Mouse (Mus musculus) limb, embryonic 14.5 days (tissue): ENCODE results near the gene Atp8b4. TPM values are rescaled to one million over a fixed set of nuclear protein-coding genes. Genes with fewer than 3 reads are reported as not detected.

Source experiments
- ATAC-seq: fragments of 200-750 bp; cut with Nextera tagmentation; 2 replicates; pipeline ENCODE4 v1.8.0; 2017; ENCODE audit warnings: low read depth, moderate number of reproducible peaks, moderate TSS enrichment; ENCODE audit not compliant: low FRiP score
- DNase-seq: peaks from one replicate; pipeline ENCODE4 v3.0.0-alpha.2; 2015; ENCODE audit warnings: low spot score
- H3K27ac ChIP-seq: fragments of 300-500 bp; sonication (generic); replicated peaks from 2 replicates; pipeline ENCODE4 v1.5.1; 2014; ENCODE audit warnings: low read depth, mild to moderate bottlenecking, low read length, moderate library complexity, mixed read lengths
- H3K27me3 ChIP-seq: fragments of 300-500 bp; sonication (generic); 2 replicates; pipeline ENCODE4 v1.6.1; 2014; ENCODE audit warnings: low read length, mixed read lengths; ENCODE audit not compliant: control insufficient read depth, insufficient read depth
- H3K36me3 ChIP-seq: fragments of 300-500 bp; sonication (generic); 2 replicates; pipeline ENCODE4 v1.6.1; 2014; ENCODE audit warnings: mild to moderate bottlenecking, low read length, moderate library complexity, mixed read lengths; ENCODE audit not compliant: control insufficient read depth, insufficient read depth
- H3K4me1 ChIP-seq: fragments of 300-500 bp; sonication (generic); 2 replicates; pipeline ENCODE4 v1.6.1; 2014; ENCODE audit warnings: antibody characterized with exemption, low read length, mixed read lengths; ENCODE audit not compliant: control insufficient read depth, insufficient read depth
- H3K4me2 ChIP-seq: fragments of 300-500 bp; sonication (generic); replicated peaks from 2 replicates; pipeline ENCODE4 v1.6.1; 2014; ENCODE audit warnings: low read depth, mild to moderate bottlenecking, low read length, moderate library complexity; ENCODE audit not compliant: severe bottlenecking
- H3K4me3 ChIP-seq: fragments of 300-500 bp; sonication (generic); replicated peaks from 2 replicates; pipeline ENCODE4 v1.5.1; 2014; ENCODE audit warnings: low read length
- H3K9ac ChIP-seq: fragments of 300-500 bp; sonication (generic); 2 replicates; pipeline ENCODE4 v1.6.1; 2014; ENCODE audit warnings: mild to moderate bottlenecking, low read depth, low read length, moderate library complexity; ENCODE audit not compliant: severe bottlenecking
- H3K9me3 ChIP-seq: fragments of 300-500 bp; sonication (generic); 2 replicates; pipeline ENCODE4 v1.6.1; 2016; ENCODE audit warnings: low read length; ENCODE audit not compliant: control insufficient read depth
- POLR2A ChIP-seq: fragments of 200-500 bp; IDR thresholded peaks from 2 replicates; pipeline ENCODE4 v1.8.0; 2012; ENCODE audit warnings: inconsistent platforms, mild to moderate bottlenecking, moderate library complexity, borderline replicate concordance; ENCODE audit not compliant: insufficient read depth, insufficient read length; ENCODE audit errors: extremely low read depth
- WGBS: fragments of 180-500 bp; shearing (Covaris S2); extraction: QIAGEN DNeasy Blood & Tissue Kit; methylation state at CpG from one replicate; pipeline ENCODE4 v1.1.7; 2014; 5-methylcytosine and 5-hydroxymethylcytosine counted together
- polyA plus RNA-seq, 2 experiments: library from polyadenylated mRNA; depleted of rRNA in 1 of 2; stranded (reverse) in 1 of 2; unstranded in 1 of 2; fragments of >200 nt; fragmentation: Nextera tagmentation in 1 of 2; extraction: Ambion mirVana in 1 of 2; gene quantifications; 2 replicates each; pipeline versions ENCODE4 v1.2.1 to v1.2.3; 2012 to 2014

The Atp8b4 gene
- polyA plus RNA-seq, 2 experiments, result 0.36 to 0.40 TPM

DNA sequence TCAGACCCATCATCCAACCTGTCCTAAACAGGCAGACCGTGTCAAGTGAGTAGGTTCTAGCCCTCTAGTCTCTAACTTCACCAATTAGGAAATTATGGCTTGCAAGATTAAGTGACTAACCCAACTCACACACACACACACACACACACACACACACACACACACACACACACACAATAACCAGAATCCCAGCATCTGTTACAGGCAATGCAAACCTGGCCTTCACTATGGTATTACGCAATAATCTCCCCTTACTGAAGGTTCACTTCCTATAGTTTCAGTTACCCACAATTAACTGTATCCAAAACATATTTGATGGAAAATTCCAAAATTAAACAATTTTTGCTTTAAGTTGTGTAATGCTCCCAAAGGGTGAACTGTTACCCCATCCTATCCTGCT lies 101.0 kb downstream of the Atp8b4 start:
- WGBS, result 82% methylated on average over 2 of the region's 2 CpGs
- Histone ChIP-seq H3K4me1 (no peaks in the 10 kb centered on the region), H3K9me3 (no peaks in the 10 kb centered on the region), H3K4me3 (no peak overlapping the region), H3K4me2 (no peak overlapping the region), H3K27ac (no peak overlapping the region), H3K36me3 (no peaks in the 10 kb centered on the region), H3K9ac (no peak overlapping the region), H3K27me3 (no peaks in the 10 kb centered on the region)
- ATAC-seq, result no peak
- DNase-seq, result no peak
- no peak for TF ChIP-seq POLR2A

GRCm38 (mm10) chr2:126399017-126399416 lies 101.5 kb downstream of the Atp8b4 start:
- DNase-seq, result no peak
- 65% methylated on average over 2 of the region's 2 CpGs for WGBS

DNA sequence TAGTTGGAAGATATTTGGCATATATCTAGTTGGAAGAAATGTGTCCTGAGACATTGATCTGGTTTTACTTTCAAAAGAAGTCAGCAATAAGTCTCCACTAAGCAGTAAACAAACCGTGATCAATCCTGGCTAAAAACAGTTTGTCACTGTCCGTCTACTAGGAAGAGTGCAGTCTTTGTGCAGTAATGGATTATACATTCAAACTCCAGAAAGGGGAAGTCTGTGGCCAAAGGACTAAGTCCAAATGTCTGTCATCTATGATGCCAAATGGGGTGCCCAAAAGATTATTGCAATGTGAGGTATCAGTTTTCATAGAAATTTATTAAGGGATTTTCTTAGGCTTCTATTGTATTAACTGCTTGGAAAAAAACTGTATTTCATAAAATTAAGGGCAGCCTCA lies 102.3 kb downstream of the Atp8b4 start:
- no peak for ATAC-seq
- 71% methylated on average over 2 of the region's 2 CpGs for WGBS
- Histone ChIP-seq H3K4me1 (no peaks in the 10 kb centered on the region), H3K27ac (no peak overlapping the region), H3K9ac (no peak overlapping the region), H3K4me2 (no peak overlapping the region), H3K4me3 (no peak overlapping the region), H3K27me3 (no peaks in the 10 kb centered on the region), H3K36me3 (no peaks in the 10 kb centered on the region), H3K9me3 (no peaks in the 10 kb centered on the region)
- TF ChIP-seq POLR2A, result no peak
- DNase-seq, result no peak

More at GRCm38 (mm10) chr2:126399017-126399416, 101.5 kb downstream of the Atp8b4 start:
- Histone ChIP-seq H3K4me2 (no peak overlapping the region), H3K4me1 (no peaks in the 10 kb centered on the region), H3K9ac (no peak overlapping the region), H3K36me3 (no peaks in the 10 kb centered on the region), H3K27ac (no peak overlapping the region), H3K9me3 (no peaks in the 10 kb centered on the region), H3K27me3 (no peaks in the 10 kb centered on the region), H3K4me3 (no peak overlapping the region)
- no peak for ATAC-seq
- TF ChIP-seq POLR2A, result no peak

GRCm38 (mm10) chr2:126397513-126397912 lies 103.0 kb downstream of the Atp8b4 start:
- no peak overlapping the region for H3K9ac ChIP-seq
- H3K36me3 ChIP-seq, result no peaks in the 10 kb centered on the region
- no peaks in the 10 kb centered on the region for H3K27me3 ChIP-seq
- no peak overlapping the region for H3K4me2 ChIP-seq
- H3K4me3 ChIP-seq, result no peak overlapping the region
- H3K27ac ChIP-seq, result no peak overlapping the region
- H3K9me3 ChIP-seq, result no peaks in the 10 kb centered on the region
- no peak for TF ChIP-seq POLR2A
- DNase-seq (no peak), ATAC-seq (no peak)
- WGBS, result 86% methylated on average over 8 of the region's 8 CpGs
- no peaks in the 10 kb centered on the region for H3K4me1 ChIP-seq

- ATAC-seq, result no peak
Measured at GRCm38 (mm10) chr2:126394924-126395323, 105.5 kb downstream of the Atp8b4 start.

GRCm38 (mm10) chr2:126387458-126388037 lies 112.9 kb downstream of the Atp8b4 start:
- no peak overlapping the region for H3K4me2 ChIP-seq
- H3K27me3 ChIP-seq, result no peaks in the 10 kb centered on the region
- TF ChIP-seq POLR2A, result no peak
- ATAC-seq, result no peak
- no peak overlapping the region for H3K9ac ChIP-seq
- no peaks in the 10 kb centered on the region for H3K36me3 ChIP-seq
- H3K27ac ChIP-seq, result no peak overlapping the region
- H3K4me3 ChIP-seq, result no peak overlapping the region
- no peaks in the 10 kb centered on the region for H3K9me3 ChIP-seq
- H3K4me1 ChIP-seq, result no peaks in the 10 kb centered on the region
- 60% methylated on average over 8 of the region's 8 CpGs for WGBS
- DNase-seq, result no peak

More at GRCm38 (mm10) chr2:126394924-126395323, 105.5 kb downstream of the Atp8b4 start:
- Histone ChIP-seq H3K27me3 (no peaks in the 10 kb centered on the region), H3K4me1 (no peaks in the 10 kb centered on the region), H3K9me3 (no peaks in the 10 kb centered on the region), H3K36me3 (no peaks in the 10 kb centered on the region), H3K4me2 (no peak overlapping the region), H3K9ac (no peak overlapping the region), H3K4me3 (no peak overlapping the region), H3K27ac (no peak overlapping the region)
- TF ChIP-seq POLR2A, result no peak
- 64% methylated on average over 2 of the region's 2 CpGs for WGBS
- no peak for DNase-seq
